Mouse (Mus musculus) myocyte (in vitro differentiated cells): ENCODE data around the gene Uap1.

Experiments used
- E2F4 ChIP-seq: IDR thresholded peaks from one replicate; pipeline ENCODE4 v1.6.1; 2011; ENCODE audit warnings: mild to moderate bottlenecking, control low read depth, moderate library complexity; ENCODE audit not compliant: insufficient read depth
- POLR2A ChIP-seq: IDR thresholded peaks from one replicate; pipeline ENCODE4 v1.6.1; 2011; ENCODE audit warnings: low read depth, mild to moderate bottlenecking, control low read depth, moderate library complexity; ENCODE audit not compliant: insufficient read length
- SRF ChIP-seq: IDR thresholded peaks from one replicate; pipeline ENCODE4 v1.6.1; 2011; ENCODE audit warnings: low read depth; ENCODE audit not compliant: control insufficient read depth, insufficient read length
- TCF12 ChIP-seq: IDR thresholded peaks from one replicate; pipeline ENCODE4 v1.6.1; 2011; ENCODE audit warnings: mild to moderate bottlenecking, control low read depth; ENCODE audit not compliant: poor library complexity, insufficient read depth, severe bottlenecking
- TCF3 ChIP-seq: IDR thresholded peaks from one replicate; pipeline ENCODE4 v1.6.1; 2011; ENCODE audit warnings: low read depth, control low read depth; ENCODE audit not compliant: insufficient read length
- USF1 ChIP-seq: IDR thresholded peaks from one replicate; pipeline ENCODE4 v1.6.1; 2011; ENCODE audit warnings: low read depth, mild to moderate bottlenecking, control low read depth, moderate library complexity

GRCm38 (mm10) chr1:170130962-170131361 is 43.8 kb downstream of the Uap1 start:
- TF ChIP-seq POLR2A: no peak
- no peak for TF ChIP-seq E2F4
- no peak for TF ChIP-seq TCF3
- no peak for TF ChIP-seq TCF12
- no peak for TF ChIP-seq USF1
- TF ChIP-seq SRF: no peak
